Mouse (Mus musculus): ENCODE measurements around the gene Fut4. TPM values are rescaled to one million over a fixed set of nuclear protein-coding genes. Genes with fewer than 3 reads are reported as not detected.

The Fut4 gene
- 14.0 and 14.5 TPM in 2 replicates for polyA plus RNA-seq (2015; fragmentation: Nextera tagmentation; extraction: Ambion mirVana)

DNA sequence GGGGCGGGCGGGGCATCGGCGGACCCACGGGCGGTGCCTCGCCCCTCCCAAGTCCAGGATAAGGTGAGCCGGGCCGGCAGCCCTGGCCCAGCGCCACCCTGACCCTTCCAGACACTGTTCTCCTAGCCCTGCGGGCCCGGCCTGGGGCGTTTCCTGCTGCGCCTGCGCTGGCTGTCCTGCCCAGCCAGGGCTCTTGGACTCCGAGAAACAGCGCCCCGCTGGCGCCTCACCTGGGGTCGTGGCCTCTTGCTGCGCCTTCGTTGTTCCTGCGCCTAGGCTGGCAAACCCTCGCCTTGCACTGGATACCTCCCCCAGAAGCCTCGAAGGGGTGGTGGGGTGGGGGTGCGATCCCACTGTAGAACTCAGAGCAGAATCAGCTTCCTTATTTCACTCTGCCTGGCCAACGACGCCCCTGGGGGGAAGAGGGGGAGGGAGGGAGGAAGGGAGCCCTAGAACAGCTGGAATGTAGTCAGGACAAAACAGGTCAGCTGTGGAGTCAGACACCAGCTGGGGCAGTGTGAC lies at the start of gene Fut4:
Fut4 (minus strand) TSS at position 393 of the 522 bp plus-strand sequence.
- Histone ChIP-seq H3K9ac (ENCODE audit: low read length) (peak within 1 kb of the TSS; percentile 70), H3K4me2 (replicated peaks; ENCODE audit: low read depth) (peak within 1 kb of the TSS; percentile 94), H3K27me3 (ENCODE audit: control insufficient read depth, insufficient read depth, low read length) (no peaks in the 10 kb centered on the region), H3K27ac (replicated peaks) (peak within 1 kb of the TSS; percentile 79), H3K36me3 (ENCODE audit: control insufficient read depth, insufficient read depth, low read length) (no peaks in the 10 kb centered on the region), H3K9me3 (ENCODE audit: control insufficient read depth, low read length) (no peaks in the 10 kb centered on the region), H3K4me1 (replicated peaks; ENCODE audit: control insufficient read depth, insufficient read depth) (peaks cover 2% of the 10 kb centered on the region; the same call in 1 of the 2 replicates), H3K4me3 (ENCODE audit: low read depth, low read length) (peak within 1 kb of the TSS; percentile 53)
- TF ChIP-seq CTCF (IDR thresholded peaks at IDR 0.05; ENCODE audit: low read depth), result peak; percentile 32; the same call in 1 of the 2 replicates
- no peak for TF ChIP-seq EP300 (optimal IDR thresholded peaks at IDR 0.05)
- peak; percentile 81 for ATAC-seq (ENCODE audit: low FRiP score, low TSS enrichment)
- DNase-seq (ENCODE audit: low spot score), result peak; percentile 90
- WGBS, result under 1% methylated on average over 25 of the region's 28 CpGs

DNA sequence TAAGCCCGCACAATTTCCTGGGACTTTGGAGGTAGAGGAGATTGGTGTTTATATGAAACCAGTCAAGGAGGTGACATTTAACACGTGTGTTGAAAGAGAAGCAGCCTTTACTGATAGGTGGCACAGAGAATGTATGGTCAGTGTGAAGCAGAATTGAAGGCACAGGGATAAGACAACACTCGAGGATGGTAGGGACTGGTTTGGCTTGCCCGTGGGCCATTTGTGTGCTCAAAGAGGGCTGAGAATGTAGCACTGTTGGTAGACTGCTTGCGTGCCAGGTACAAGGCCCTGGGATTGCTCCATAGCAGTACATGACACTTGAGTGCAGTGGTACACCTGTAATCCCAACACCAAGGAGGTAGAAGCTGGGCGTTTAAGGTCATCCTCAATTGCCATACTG lies 35.2 kb upstream of the Fut4 start:
- Histone ChIP-seq H3K9me3 (ENCODE audit: control insufficient read depth, low read length) (no peaks in the 10 kb centered on the region), H3K27me3 (ENCODE audit: control insufficient read depth, insufficient read depth, low read length) (no peaks in the 10 kb centered on the region), H3K4me2 (replicated peaks; ENCODE audit: low read depth) (no peak overlapping the region), H3K4me1 (replicated peaks; ENCODE audit: control insufficient read depth, insufficient read depth) (no peaks in the 10 kb centered on the region), H3K27ac (replicated peaks) (no peak overlapping the region), H3K4me3 (ENCODE audit: low read depth, low read length) (no peak overlapping the region), H3K9ac (ENCODE audit: low read length) (no peak overlapping the region), H3K36me3 (ENCODE audit: control insufficient read depth, insufficient read depth, low read length) (peaks cover 4% of the 10 kb centered on the region; the same call in 1 of the 2 replicates)
- no peak for TF ChIP-seq EP300 (optimal IDR thresholded peaks at IDR 0.05)
- no peak for TF ChIP-seq CTCF (IDR thresholded peaks at IDR 0.05; ENCODE audit: low read depth)
- DNase-seq (ENCODE audit: low spot score) (no peak), ATAC-seq (ENCODE audit: low FRiP score, low TSS enrichment) (no peak)
- 91% methylated on average over 6 of the region's 6 CpGs for WGBS

DNA sequence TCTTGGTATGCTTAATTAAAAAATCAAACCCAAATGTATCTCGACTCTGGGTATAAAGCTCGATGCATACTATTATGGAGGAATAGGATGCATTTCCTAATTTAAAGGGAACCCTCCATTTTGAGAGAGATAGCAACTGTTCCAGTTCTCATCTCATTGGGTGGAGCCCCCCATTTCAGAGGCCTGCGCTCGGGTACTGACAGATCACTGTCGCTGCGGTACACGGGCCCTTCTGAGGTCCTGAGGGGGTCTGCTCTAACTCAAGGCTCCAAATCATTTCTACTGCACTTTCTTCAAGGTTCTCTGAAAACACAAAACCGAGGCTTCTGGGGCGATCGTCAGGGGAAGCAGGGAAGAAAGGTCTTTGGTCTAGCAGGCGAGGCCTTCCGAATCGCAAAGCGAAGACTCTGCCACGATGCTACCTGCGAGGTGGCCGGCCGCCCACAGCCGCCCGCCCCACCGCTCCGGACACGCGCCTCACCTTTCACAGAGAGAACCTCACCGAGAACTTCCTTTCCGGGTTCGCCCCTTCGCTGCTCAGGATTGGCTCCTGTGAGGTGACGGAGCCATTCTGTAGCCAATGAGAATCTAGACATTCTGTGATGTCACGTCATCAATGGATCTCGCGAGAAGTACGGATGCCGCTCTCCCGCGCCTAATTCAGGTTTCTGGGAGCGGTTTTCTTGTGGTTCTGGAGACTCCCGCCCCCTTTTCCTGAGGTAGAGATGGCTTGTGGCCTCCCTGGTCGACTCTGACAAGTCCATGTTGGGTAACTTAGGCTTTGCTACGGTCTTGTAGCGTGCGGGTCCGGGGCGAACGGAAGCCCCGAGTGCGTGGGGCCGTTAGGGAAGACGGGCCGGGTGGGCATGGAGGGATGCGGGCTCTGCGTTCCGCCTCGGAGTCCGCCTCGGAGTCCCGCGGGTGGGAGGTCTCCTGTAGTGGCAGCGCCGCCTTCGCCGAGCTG lies 32.1 kb upstream of the Fut4 start, which contains the start of the genes Mre11a and Ankrd49:
Mre11a (plus strand) TSS at position 616 of the 964 bp plus-strand sequence.
Ankrd49 (minus strand) TSS at position 818 of the 964 bp plus-strand sequence.
- peak; percentile 99 for ATAC-seq (ENCODE audit: low FRiP score, low TSS enrichment)
- Histone ChIP-seq H3K4me2 (replicated peaks; ENCODE audit: low read depth) (peak within 1 kb of the TSS; percentile 56), H3K27ac (replicated peaks) (peak within 1 kb of the TSS; percentile 94), H3K9me3 (ENCODE audit: control insufficient read depth, low read length) (no peaks in the 10 kb centered on the region), H3K27me3 (ENCODE audit: control insufficient read depth, insufficient read depth, low read length) (no peaks in the 10 kb centered on the region), H3K4me1 (replicated peaks; ENCODE audit: control insufficient read depth, insufficient read depth) (no peaks in the 10 kb centered on the region), H3K9ac (ENCODE audit: low read length) (peak within 1 kb of the TSS; percentile 80), H3K36me3 (ENCODE audit: control insufficient read depth, insufficient read depth, low read length) (0 out of 2 replicates have a peak, but pooled peaks cover 4% of the 10 kb centered on the region), H3K4me3 (ENCODE audit: low read depth, low read length) (peak within 1 kb of the TSS; percentile 59)
- peak; percentile 93 for DNase-seq (ENCODE audit: low spot score)
- WGBS, result under 1% methylated on average over 62 of the region's 62 CpGs
- TF ChIP-seq CTCF (IDR thresholded peaks at IDR 0.05; ENCODE audit: low read depth) (peak; percentile 25; the same call in 1 of the 2 replicates), EP300 (optimal IDR thresholded peaks at IDR 0.05) (peak; percentile 99)

DNA sequence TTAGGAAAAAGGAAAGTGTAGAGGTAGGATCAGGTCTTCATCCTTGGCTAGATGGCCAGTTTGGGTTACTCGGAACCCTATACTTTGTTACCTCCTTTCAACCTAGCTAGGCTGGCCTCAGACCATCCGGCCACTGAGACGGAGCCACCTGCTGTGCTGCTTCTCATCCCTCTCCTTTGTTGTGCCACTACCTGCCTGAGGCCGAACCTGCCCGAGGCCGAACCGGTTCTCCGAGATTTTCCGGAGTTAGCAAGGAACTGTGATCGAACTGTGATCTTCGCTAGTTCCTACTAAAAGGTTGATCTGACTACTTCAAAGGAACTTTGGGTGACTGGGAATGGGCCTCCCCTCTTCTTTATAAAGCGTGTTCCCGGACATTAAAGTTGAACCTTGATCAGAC lies 26.1 kb upstream of the Fut4 start:
- 35% methylated on average over 13 of the region's 13 CpGs for WGBS
- TF ChIP-seq EP300 (optimal IDR thresholded peaks at IDR 0.05) (no peak), CTCF (IDR thresholded peaks at IDR 0.05; ENCODE audit: low read depth) (no peak)
- ATAC-seq (ENCODE audit: low FRiP score, low TSS enrichment) (no peak), DNase-seq (ENCODE audit: low spot score) (peak; percentile 50)
- Histone ChIP-seq H3K4me2 (replicated peaks; ENCODE audit: low read depth) (no peak overlapping the region), H3K9ac (ENCODE audit: low read length) (no peak overlapping the region), H3K27me3 (ENCODE audit: control insufficient read depth, insufficient read depth, low read length) (no peaks in the 10 kb centered on the region), H3K4me3 (ENCODE audit: low read depth, low read length) (no peak overlapping the region), H3K4me1 (replicated peaks; ENCODE audit: control insufficient read depth, insufficient read depth) (no peaks in the 10 kb centered on the region), H3K36me3 (ENCODE audit: control insufficient read depth, insufficient read depth, low read length) (0 out of 2 replicates have a peak, but pooled peaks cover 4% of the 10 kb centered on the region), H3K9me3 (ENCODE audit: control insufficient read depth, low read length) (no peaks in the 10 kb centered on the region), H3K27ac (replicated peaks) (no peak overlapping the region)

DNA sequence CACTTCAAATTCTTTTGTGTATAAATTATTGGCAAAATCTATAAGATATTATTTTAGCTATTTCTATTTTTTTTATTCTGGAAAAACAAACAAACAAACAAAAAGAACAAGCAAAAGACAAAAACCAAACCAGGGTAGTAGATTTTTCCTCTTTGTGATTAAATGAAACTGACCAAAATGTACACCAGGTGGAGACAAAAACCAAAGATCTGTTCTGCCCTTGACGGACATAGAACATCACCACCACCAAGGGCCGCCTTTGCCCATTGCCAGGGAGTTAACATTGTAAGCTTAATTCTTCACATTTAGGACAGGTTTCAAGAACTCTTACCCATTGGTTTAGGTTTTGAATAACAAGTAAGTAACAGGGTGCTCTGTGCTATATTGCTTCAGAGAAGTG lies 21.6 kb upstream of the Fut4 start:
- no peak for DNase-seq (ENCODE audit: low spot score)
- H3K9me3 ChIP-seq (ENCODE audit: control insufficient read depth, low read length), result no peaks in the 10 kb centered on the region
- WGBS, result 33% methylated on average over 2 of the region's 2 CpGs
- H3K27me3 ChIP-seq (ENCODE audit: control insufficient read depth, insufficient read depth, low read length), result no peaks in the 10 kb centered on the region
- H3K4me1 ChIP-seq (replicated peaks; ENCODE audit: control insufficient read depth, insufficient read depth), result 0 out of 2 replicates have a peak, but pooled peaks cover 2% of the 10 kb centered on the region
- TF ChIP-seq EP300 (optimal IDR thresholded peaks at IDR 0.05) (no peak), CTCF (IDR thresholded peaks at IDR 0.05; ENCODE audit: low read depth) (peak; percentile 68)
- H3K27ac ChIP-seq (replicated peaks), result no peak overlapping the region
- H3K4me2 ChIP-seq (replicated peaks; ENCODE audit: low read depth), result no peak overlapping the region
- no peak overlapping the region for H3K4me3 ChIP-seq (ENCODE audit: low read depth, low read length)
- ATAC-seq (ENCODE audit: low FRiP score, low TSS enrichment), result no peak
- no peaks in the 10 kb centered on the region for H3K36me3 ChIP-seq (ENCODE audit: control insufficient read depth, insufficient read depth, low read length)
- H3K9ac ChIP-seq (ENCODE audit: low read length), result no peak overlapping the region

All from stomach, postnatal 0 days (tissue).